Mouse (Mus musculus) urinary bladder, postnatal 36 days (tissue): ENCODE data around the gene Rnf215.
"Not testable (repeated sequence)": the region's sequence is repeated elsewhere in the genome, so short reads cannot be mapped to it uniquely, and the experiment has no call there.

ENCODE experiments used
- DNase-seq, 2 experiments: peaks; one replicate each; pipeline ENCODE4 v3.0.0; 2022; ENCODE audit warnings: low spot score in 2 of 2, mixed read lengths in 1 of 2

The Rnf215 gene

GRCm38 (mm10) chr11:4147098-4147497, 12.1 kb downstream of the Rnf215 start:
- DNase-seq: no peak

- DNase-seq: no peak
Measured at GRCm38 (mm10) chr11:4148120-4148519, 13.1 kb downstream of the Rnf215 start.

- DNase-seq: no peak
Measured at GRCm38 (mm10) chr11:4148536-4149156, 13.6 kb downstream of the Rnf215 start.

- DNase-seq: no peak
Measured at GRCm38 (mm10) chr11:4149886-4150285, 14.9 kb downstream of the Rnf215 start.

- no peak for DNase-seq
Measured at GRCm38 (mm10) chr11:4153694-4154093, 18.7 kb downstream of the Rnf215 start.

GRCm38 (mm10) chr11:4155641-4156040, 20.6 kb downstream of the Rnf215 start:
- no peak for DNase-seq

- DNase-seq: no peak
Measured at GRCm38 (mm10) chr11:4158676-4159075, 23.7 kb downstream of the Rnf215 start.

- DNase-seq: peak; percentile 89 to 93
Measured at GRCm38 (mm10) chr11:4159808-4160708, 25.1 kb downstream of the Rnf215 start, which contains the start of the genes Ccdc157 and Sf3a1. Ccdc157 (minus strand) TSS chr11:4160293. Sf3a1 (plus strand) TSS chr11:4160350.

- DNase-seq: no peak
Measured at GRCm38 (mm10) chr11:4160758-4161480, 25.9 kb downstream of the Rnf215 start.

GRCm38 (mm10) chr11:4164701-4165100, 29.7 kb downstream of the Rnf215 start:
- DNase-seq: no peak

- no peak for DNase-seq
Measured at GRCm38 (mm10) chr11:4166467-4167090, 31.6 kb downstream of the Rnf215 start.

- DNase-seq: peak in 1 of 2 experiments; percentile 75
Measured at GRCm38 (mm10) chr11:4174586-4174985, 39.6 kb downstream of the Rnf215 start.

- DNase-seq: no peak
Measured at GRCm38 (mm10) chr11:4177716-4178115, 42.7 kb downstream of the Rnf215 start.

- no peak for DNase-seq
Measured at GRCm38 (mm10) chr11:4182061-4182460, 47.1 kb downstream of the Rnf215 start.

GRCm38 (mm10) chr11:4183511-4183910, 48.5 kb downstream of the Rnf215 start:
- DNase-seq: no peak

GRCm38 (mm10) chr11:4184251-4184952, 49.4 kb downstream of the Rnf215 start:
- no peak for DNase-seq

- not testable (repeated sequence) for DNase-seq
Measured at GRCm38 (mm10) chr11:4185480-4185879, 50.5 kb downstream of the Rnf215 start.

GRCm38 (mm10) chr11:4186486-4187317, 51.7 kb downstream of the Rnf215 start, which contains the start of gene Tbc1d10a:
Tbc1d10a (plus strand) TSS chr11:4186789.
- peak; percentile 97 to 98 for DNase-seq

GRCm38 (mm10) chr11:4187318-4187700, 52.3 kb downstream of the Rnf215 start:
- DNase-seq: no peak

- DNase-seq: no peak
Measured at GRCm38 (mm10) chr11:4189182-4189581, 54.2 kb downstream of the Rnf215 start.
